Mouse (Mus musculus): ENCODE results near the gene Ate1. TPM values are rescaled to one million over a fixed set of nuclear protein-coding genes. Genes with fewer than 3 reads are reported as not detected.

Gene Ate1
- polyA plus RNA-seq, 2 experiments: 5.0 to 20.0 TPM

DNA sequence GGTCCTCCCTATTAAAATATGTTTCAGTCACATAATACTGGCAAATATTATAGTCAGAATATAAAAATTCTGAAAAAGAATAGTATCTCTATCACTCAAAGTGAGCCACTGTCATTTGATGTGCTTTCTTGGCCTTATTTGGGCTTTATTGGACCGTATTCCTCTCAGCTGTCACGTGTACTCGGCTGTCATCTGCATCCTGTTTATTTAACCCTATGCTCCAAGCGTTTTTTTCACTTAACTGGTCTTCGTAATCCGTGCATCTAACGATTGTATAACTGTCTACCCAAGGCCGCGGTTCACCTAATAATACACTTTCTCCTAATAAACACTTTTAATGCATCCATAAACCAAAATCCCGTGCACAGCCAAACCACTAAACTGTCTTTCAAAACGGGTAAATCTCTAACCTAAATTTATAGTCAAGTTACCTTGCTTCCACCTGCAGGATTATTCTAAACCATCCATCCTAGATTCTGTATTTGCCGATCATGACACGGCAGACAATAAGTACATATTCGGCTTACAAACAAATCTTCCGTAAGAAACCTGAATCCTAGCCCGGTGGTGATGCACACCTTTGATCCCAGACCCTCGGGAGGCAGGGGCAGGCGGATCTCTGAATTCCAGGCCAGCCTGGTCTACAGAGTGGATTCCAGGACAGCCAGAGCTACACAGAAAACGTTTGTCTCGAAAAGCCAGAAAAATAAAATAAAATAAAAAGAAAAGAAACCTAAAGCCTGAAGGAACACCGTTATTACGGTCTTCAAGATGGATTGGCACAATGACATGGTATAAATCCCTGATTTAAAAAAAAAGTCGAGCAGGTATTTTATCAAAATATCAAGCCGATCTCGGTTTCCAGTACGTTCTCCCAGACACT, 1.7 kb downstream of the Ate1 start:
- peaks cover 9 to 19% of the 10 kb centered on the region in 2 experiments for H3K4me1 ChIP-seq (replicated peaks; ENCODE audit: control insufficient read depth in 2 of 2, insufficient read depth in 2 of 2, low read length in 1 of 2)
- H3K4me2 ChIP-seq (ENCODE audit: low read depth): peak overlapping the region; percentile 81
- no peaks in the 10 kb centered on the region; the same call in none of the 2 replicates for H3K36me3 ChIP-seq (replicated peaks; ENCODE audit: control insufficient read depth, insufficient read depth, low read depth)
- H3K9ac ChIP-seq (replicated peaks): peak overlapping the region; percentile 94
- H3K9me3 ChIP-seq (ENCODE audit: control insufficient read depth, low read length): no peaks in the 10 kb centered on the region
- ATAC-seq (ENCODE audit: insufficient read depth): no peak
- TF ChIP-seq EP300 (IDR thresholded peaks at IDR 0.05; ENCODE audit: low read depth) (no peak), CTCF (IDR thresholded peaks at IDR 0.05; ENCODE audit: low read depth) (no peak)
- no peak overlapping the region for H3K27ac ChIP-seq
- no peaks in the 10 kb centered on the region for H3K27me3 ChIP-seq (ENCODE audit: control insufficient read depth, insufficient read depth, low read length)
- DNase-seq (ENCODE audit: low read depth in 3 of 3, low spot score in 3 of 3): no peak
- H3K4me3 ChIP-seq (ENCODE audit: insufficient read depth in 1 of 2, low read depth in 2 of 2, low read length in 2 of 2): peak overlapping the region; percentile 86 to 89
- WGBS (ENCODE audit: insufficient replicate concordance): 26% methylated on average over 26 of the region's 26 CpGs

DNA sequence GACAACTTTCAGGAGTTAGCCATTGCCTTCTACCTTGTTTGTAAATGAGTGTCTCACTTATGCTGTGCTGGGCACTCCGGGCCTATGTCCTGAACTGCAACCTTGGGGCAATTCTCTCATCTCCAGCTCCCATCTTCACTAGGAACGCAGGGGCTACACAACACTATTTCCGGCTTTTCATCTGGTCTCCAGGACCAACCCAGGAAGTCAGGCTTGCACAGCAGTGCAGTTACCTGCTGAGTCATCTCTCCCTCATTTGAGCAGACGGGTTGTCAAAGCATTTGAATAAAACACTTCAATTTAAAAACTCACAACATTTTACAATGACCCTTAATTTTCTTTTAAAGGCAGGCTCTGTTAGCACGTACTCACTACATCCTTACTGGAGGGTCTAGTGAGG, 9.9 kb downstream of the Ate1 start:
- no peak for ATAC-seq (ENCODE audit: insufficient read depth)
- DNase-seq (ENCODE audit: low read depth in 3 of 3, low spot score in 3 of 3): no peak
- H3K4me3 ChIP-seq (ENCODE audit: insufficient read depth in 1 of 2, low read depth in 2 of 2, low read length in 2 of 2): no peak overlapping the region
- no peak overlapping the region for H3K27ac ChIP-seq
- 71% methylated on average over 5 of the region's 5 CpGs for WGBS (ENCODE audit: insufficient replicate concordance)
- no peak overlapping the region for H3K9ac ChIP-seq (replicated peaks)
- H3K27me3 ChIP-seq (ENCODE audit: control insufficient read depth, insufficient read depth, low read length): no peaks in the 10 kb centered on the region
- H3K36me3 ChIP-seq (replicated peaks; ENCODE audit: control insufficient read depth, insufficient read depth, low read depth): peaks cover 10% of the 10 kb centered on the region
- H3K4me2 ChIP-seq (ENCODE audit: low read depth): no peak overlapping the region
- no peaks in the 10 kb centered on the region for H3K9me3 ChIP-seq (ENCODE audit: control insufficient read depth, low read length)
- H3K4me1 ChIP-seq (replicated peaks; ENCODE audit: control insufficient read depth in 2 of 2, insufficient read depth in 2 of 2, low read length in 1 of 2): no peaks in the 10 kb centered on the region
- TF ChIP-seq CTCF (IDR thresholded peaks at IDR 0.05; ENCODE audit: low read depth) (no peak), EP300 (IDR thresholded peaks at IDR 0.05; ENCODE audit: low read depth) (no peak)

DNA sequence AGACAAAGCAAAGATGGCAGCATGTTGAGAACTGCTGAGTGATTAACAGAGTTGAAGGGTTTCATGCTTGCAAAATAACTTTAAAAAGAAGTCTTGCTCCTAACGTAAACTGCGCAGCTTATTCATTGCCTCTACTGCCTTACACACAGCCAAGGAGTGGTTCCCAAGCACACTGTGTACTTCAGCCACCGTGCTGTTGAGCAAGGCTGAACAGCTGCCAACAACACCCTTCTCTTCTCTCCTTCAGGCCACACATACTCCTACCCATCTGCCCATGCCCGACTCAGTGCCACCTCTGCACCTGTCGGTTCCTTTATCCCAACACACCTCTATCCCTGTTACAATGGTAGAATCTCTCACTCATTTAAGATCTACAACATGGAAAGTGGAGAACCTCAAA, 17.2 kb downstream of the Ate1 start:
- Histone ChIP-seq H3K4me2 (ENCODE audit: low read depth) (no peak overlapping the region), H3K27me3 (ENCODE audit: control insufficient read depth, insufficient read depth, low read length) (no peaks in the 10 kb centered on the region), H3K4me1 (replicated peaks; ENCODE audit: control insufficient read depth in 2 of 2, insufficient read depth in 2 of 2, low read length in 1 of 2) (no peaks in the 10 kb centered on the region), H3K9ac (replicated peaks) (no peak overlapping the region), H3K9me3 (ENCODE audit: control insufficient read depth, low read length) (no peaks in the 10 kb centered on the region), H3K4me3 (ENCODE audit: insufficient read depth in 1 of 2, low read depth in 2 of 2, low read length in 2 of 2) (no peak overlapping the region), H3K27ac (no peak overlapping the region), H3K36me3 (replicated peaks; ENCODE audit: control insufficient read depth, insufficient read depth, low read depth) (peaks cover 15% of the 10 kb centered on the region)
- 87% methylated on average over 5 of the region's 5 CpGs for WGBS (ENCODE audit: insufficient replicate concordance)
- ATAC-seq (ENCODE audit: insufficient read depth) (no peak), DNase-seq (ENCODE audit: low read depth in 3 of 3, low spot score in 3 of 3) (no peak)
- TF ChIP-seq CTCF (IDR thresholded peaks at IDR 0.05; ENCODE audit: low read depth): no peak
- no peak for TF ChIP-seq EP300 (IDR thresholded peaks at IDR 0.05; ENCODE audit: low read depth)

DNA sequence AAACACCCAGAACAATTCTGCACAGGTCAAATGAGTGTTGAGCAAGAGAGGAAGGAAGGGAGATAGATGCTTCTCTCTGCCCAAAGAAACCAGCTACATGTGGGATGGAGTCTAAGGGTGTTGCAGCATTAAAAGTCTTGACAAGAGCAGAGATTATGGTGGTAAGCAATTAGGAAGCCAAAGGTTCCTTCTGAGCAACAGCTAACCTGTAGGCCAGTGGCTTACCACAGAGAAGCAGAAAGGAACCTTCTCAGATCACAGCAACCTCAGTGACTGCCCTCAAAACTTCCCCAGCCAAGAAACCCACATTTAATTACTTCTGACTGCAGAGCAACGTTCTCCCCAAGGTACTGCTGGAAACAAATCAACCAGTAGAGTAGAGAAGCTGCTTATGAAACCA, 18.7 kb downstream of the Ate1 start:
- Histone ChIP-seq H3K27ac (no peak overlapping the region), H3K4me2 (ENCODE audit: low read depth) (no peak overlapping the region), H3K9me3 (ENCODE audit: control insufficient read depth, low read length) (no peaks in the 10 kb centered on the region), H3K9ac (replicated peaks) (no peak overlapping the region), H3K36me3 (replicated peaks; ENCODE audit: control insufficient read depth, insufficient read depth, low read depth) (peaks cover 15% of the 10 kb centered on the region), H3K4me3 (ENCODE audit: insufficient read depth in 1 of 2, low read depth in 2 of 2, low read length in 2 of 2) (no peak overlapping the region), H3K27me3 (ENCODE audit: control insufficient read depth, insufficient read depth, low read length) (no peaks in the 10 kb centered on the region), H3K4me1 (replicated peaks; ENCODE audit: control insufficient read depth in 2 of 2, insufficient read depth in 2 of 2, low read length in 1 of 2) (no peaks in the 10 kb centered on the region)
- whole genome bisulfite sequencing (ENCODE audit: insufficient replicate concordance): 61% methylated on average over 1 of the region's 1 CpGs
- no peak for TF ChIP-seq CTCF (IDR thresholded peaks at IDR 0.05; ENCODE audit: low read depth)
- DNase-seq (ENCODE audit: low read depth in 3 of 3, low spot score in 3 of 3) (no peak), ATAC-seq (ENCODE audit: insufficient read depth) (no peak)

DNA sequence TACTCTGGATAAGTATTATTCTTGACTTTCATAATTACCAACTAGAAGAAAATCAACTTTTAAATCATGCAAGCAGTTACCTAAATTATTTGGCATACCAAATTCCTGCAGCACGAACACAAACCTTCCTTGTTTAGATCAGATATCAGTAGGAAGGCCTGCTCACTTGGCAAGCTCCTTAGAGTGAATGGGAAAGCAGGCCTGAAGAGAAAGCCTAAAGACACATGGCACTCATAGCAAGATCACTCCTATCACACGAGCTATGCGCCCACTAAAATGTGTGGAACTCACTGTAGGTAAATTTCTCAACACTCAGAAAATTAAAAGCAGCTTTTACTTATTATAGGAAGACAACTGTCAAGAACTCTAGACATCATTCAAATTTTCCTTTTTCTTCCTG, 26.8 kb downstream of the Ate1 start:
- Histone ChIP-seq H3K36me3 (replicated peaks; ENCODE audit: control insufficient read depth, insufficient read depth, low read depth) (no peaks in the 10 kb centered on the region; the same call in 1 of the 2 replicates), H3K9me3 (ENCODE audit: control insufficient read depth, low read length) (no peaks in the 10 kb centered on the region), H3K27me3 (ENCODE audit: control insufficient read depth, insufficient read depth, low read length) (no peaks in the 10 kb centered on the region), H3K4me1 (replicated peaks; ENCODE audit: control insufficient read depth in 2 of 2, insufficient read depth in 2 of 2, low read length in 1 of 2) (no peaks in the 10 kb centered on the region), H3K9ac (replicated peaks) (no peak overlapping the region), H3K27ac (no peak overlapping the region), H3K4me3 (ENCODE audit: insufficient read depth in 1 of 2, low read depth in 2 of 2, low read length in 2 of 2) (no peak overlapping the region), H3K4me2 (ENCODE audit: low read depth) (no peak overlapping the region)
- WGBS (ENCODE audit: insufficient replicate concordance): 71% methylated on average over 3 of the region's 3 CpGs
- ATAC-seq (ENCODE audit: insufficient read depth) (no peak), DNase-seq (ENCODE audit: low read depth in 3 of 3, low spot score in 3 of 3) (no peak)
- TF ChIP-seq EP300 (IDR thresholded peaks at IDR 0.05; ENCODE audit: low read depth) (no peak), CTCF (IDR thresholded peaks at IDR 0.05; ENCODE audit: low read depth) (no peak)
